Mouse (Mus musculus): Measurements from ENCODE around the gene Zfp827. TPM values are rescaled to one million over a fixed set of nuclear protein-coding genes. Genes with fewer than 3 reads are reported as not detected.

The Zfp827 gene
- polyA plus RNA-seq, 1 experiment from 2014 or later: 10.6 TPM

DNA sequence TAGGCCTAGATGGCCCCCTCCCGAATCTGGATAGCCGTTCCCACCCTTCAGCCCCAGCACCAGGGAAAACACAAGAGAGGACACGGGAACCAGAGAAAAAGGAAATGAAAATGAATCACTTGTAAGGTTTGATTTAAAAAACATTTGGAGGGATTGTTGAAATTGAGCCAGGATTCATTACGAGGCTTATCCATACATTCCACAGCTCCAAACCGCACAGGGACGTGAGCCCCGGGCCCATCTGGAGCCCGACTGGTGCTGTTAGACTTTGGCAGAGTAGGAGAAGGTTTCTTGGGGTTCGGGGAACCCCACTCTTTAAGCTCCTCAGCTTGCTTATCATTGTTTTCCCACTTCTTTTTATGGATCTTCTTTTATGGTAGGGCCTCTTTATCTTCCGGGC, 76.9 kb downstream of the Zfp827 start:
- Histone ChIP-seq H3K9me3 (ENCODE audit: control insufficient read depth, low read length) (no peaks in the 10 kb centered on the region), H3K36me3 (ENCODE audit: control insufficient read depth, insufficient read depth, low read length) (peaks cover 10% of the 10 kb centered on the region; the same call in 1 of the 2 replicates), H3K27ac (ENCODE audit: low read depth) (peak overlapping the region; percentile 64; the same call in 1 of the 2 replicates), H3K4me3 (ENCODE audit: low read depth, low read length) (no peak overlapping the region), H3K4me2 (ENCODE audit: low read length) (no peak overlapping the region), H3K9ac (ENCODE audit: low read length) (no peak overlapping the region), H3K4me1 (replicated peaks; ENCODE audit: control insufficient read depth, insufficient read depth, low read length) (peaks cover 29% of the 10 kb centered on the region), H3K27me3 (replicated peaks; ENCODE audit: control insufficient read depth, insufficient read depth, low read length) (no peaks in the 10 kb centered on the region)
- 45% methylated on average over 10 of the region's 10 CpGs for WGBS
- DNase-seq (ENCODE audit: low spot score): no peak
- ATAC-seq (replicated peaks; ENCODE audit: low FRiP score, low TSS enrichment, low read depth): no peak

DNA sequence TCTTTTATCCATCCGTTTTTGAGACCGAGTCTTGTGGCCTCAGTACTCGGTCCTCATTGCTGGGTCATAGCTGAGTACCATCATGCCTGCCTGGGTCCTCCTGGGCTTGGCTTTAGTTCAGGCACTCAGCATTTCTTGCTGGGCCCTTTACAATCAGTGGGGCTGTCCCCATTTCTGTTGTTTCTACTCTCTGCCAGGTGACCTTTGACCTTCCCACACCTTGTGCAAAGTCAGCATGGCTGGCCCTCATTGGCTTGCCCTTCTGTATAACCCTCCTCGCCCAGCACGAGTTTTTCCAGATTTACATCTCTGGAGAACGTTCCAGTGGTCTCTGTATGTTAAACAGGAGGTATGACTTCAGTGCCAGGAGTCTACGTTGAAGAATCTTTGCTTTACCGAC, 83.2 kb downstream of the Zfp827 start:
- ATAC-seq (replicated peaks; ENCODE audit: low FRiP score, low TSS enrichment, low read depth) (no peak), DNase-seq (ENCODE audit: low spot score) (no peak)
- H3K36me3 ChIP-seq (ENCODE audit: control insufficient read depth, insufficient read depth, low read length): peaks cover 13% of the 10 kb centered on the region; the same call in 1 of the 2 replicates
- no peak overlapping the region for H3K9ac ChIP-seq (ENCODE audit: low read length)
- no peak overlapping the region for H3K4me2 ChIP-seq (ENCODE audit: low read length)
- peaks cover 7% of the 10 kb centered on the region; the same call in 1 of the 2 replicates for H3K4me1 ChIP-seq (replicated peaks; ENCODE audit: control insufficient read depth, insufficient read depth, low read length)
- H3K27ac ChIP-seq (ENCODE audit: low read depth): no peak overlapping the region
- no peaks in the 10 kb centered on the region for H3K27me3 ChIP-seq (replicated peaks; ENCODE audit: control insufficient read depth, insufficient read depth, low read length)
- 77% methylated on average over 8 of the region's 8 CpGs for WGBS
- no peak overlapping the region for H3K4me3 ChIP-seq (ENCODE audit: low read depth, low read length)
- no peaks in the 10 kb centered on the region for H3K9me3 ChIP-seq (ENCODE audit: control insufficient read depth, low read length)

DNA sequence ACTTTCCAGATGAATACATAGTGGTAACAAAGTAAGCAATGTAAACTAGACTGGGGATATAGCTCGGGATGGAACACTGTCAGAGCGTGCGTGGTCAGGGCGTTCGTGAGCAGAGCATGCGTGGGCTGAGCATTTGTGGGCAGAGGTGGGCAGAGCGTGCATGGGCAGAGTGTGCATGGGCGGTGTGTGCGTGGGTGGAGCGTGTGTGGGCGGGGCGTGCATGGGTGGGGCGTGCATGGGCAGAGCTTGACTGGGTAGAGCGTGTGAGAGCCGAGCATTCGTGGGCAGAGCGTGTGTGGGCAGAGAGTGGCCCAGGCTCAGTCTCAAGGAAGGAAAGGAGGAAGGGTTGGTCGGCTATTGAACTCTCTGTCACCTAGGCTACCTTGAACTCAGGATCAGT, 84.2 kb downstream of the Zfp827 start:
- H3K4me1 ChIP-seq (replicated peaks; ENCODE audit: control insufficient read depth, insufficient read depth, low read length): peaks cover 7% of the 10 kb centered on the region; the same call in 1 of the 2 replicates
- H3K27me3 ChIP-seq (replicated peaks; ENCODE audit: control insufficient read depth, insufficient read depth, low read length): no peaks in the 10 kb centered on the region
- 96% methylated on average over 18 of the region's 18 CpGs for WGBS
- peaks cover 13% of the 10 kb centered on the region; the same call in 1 of the 2 replicates for H3K36me3 ChIP-seq (ENCODE audit: control insufficient read depth, insufficient read depth, low read length)
- no peak overlapping the region for H3K4me2 ChIP-seq (ENCODE audit: low read length)
- no peak overlapping the region for H3K9ac ChIP-seq (ENCODE audit: low read length)
- ATAC-seq (replicated peaks; ENCODE audit: low FRiP score, low TSS enrichment, low read depth) (no peak), DNase-seq (ENCODE audit: low spot score) (no peak)
- no peaks in the 10 kb centered on the region for H3K9me3 ChIP-seq (ENCODE audit: control insufficient read depth, low read length)
- H3K4me3 ChIP-seq (ENCODE audit: low read depth, low read length): no peak overlapping the region
- H3K27ac ChIP-seq (ENCODE audit: low read depth): no peak overlapping the region

DNA sequence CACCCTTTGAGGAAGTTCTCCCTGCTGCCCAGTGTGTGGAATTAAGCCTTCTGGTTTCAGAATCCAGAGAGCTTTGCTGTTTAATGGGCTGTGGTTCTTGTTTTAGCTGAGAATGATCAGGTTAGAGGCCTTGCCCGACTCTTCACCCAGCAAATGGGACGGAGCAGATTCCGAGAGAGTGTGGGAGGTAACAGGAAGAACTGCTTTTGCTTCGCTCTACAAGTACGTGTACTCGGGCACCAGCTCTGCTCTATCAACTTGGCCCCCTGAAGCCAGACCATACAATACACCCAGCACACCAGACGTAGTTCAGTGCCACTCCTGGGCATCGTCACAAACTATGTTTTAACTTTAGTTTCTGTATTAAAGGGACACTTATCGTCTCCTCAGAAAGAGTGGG, 85.3 kb downstream of the Zfp827 start:
- no peak overlapping the region for H3K4me3 ChIP-seq (ENCODE audit: low read depth, low read length)
- peaks cover 7% of the 10 kb centered on the region; the same call in 1 of the 2 replicates for H3K4me1 ChIP-seq (replicated peaks; ENCODE audit: control insufficient read depth, insufficient read depth, low read length)
- H3K9ac ChIP-seq (ENCODE audit: low read length): no peak overlapping the region
- DNase-seq (ENCODE audit: low spot score) (no peak), ATAC-seq (replicated peaks; ENCODE audit: low FRiP score, low TSS enrichment, low read depth) (no peak)
- H3K9me3 ChIP-seq (ENCODE audit: control insufficient read depth, low read length): no peaks in the 10 kb centered on the region
- H3K4me2 ChIP-seq (ENCODE audit: low read length): no peak overlapping the region
- no peaks in the 10 kb centered on the region for H3K27me3 ChIP-seq (replicated peaks; ENCODE audit: control insufficient read depth, insufficient read depth, low read length)
- 82% methylated on average over 9 of the region's 9 CpGs for WGBS
- H3K36me3 ChIP-seq (ENCODE audit: control insufficient read depth, insufficient read depth, low read length): peaks cover 21% of the 10 kb centered on the region; the same call in 1 of the 2 replicates
- no peak overlapping the region for H3K27ac ChIP-seq (ENCODE audit: low read depth)

DNA sequence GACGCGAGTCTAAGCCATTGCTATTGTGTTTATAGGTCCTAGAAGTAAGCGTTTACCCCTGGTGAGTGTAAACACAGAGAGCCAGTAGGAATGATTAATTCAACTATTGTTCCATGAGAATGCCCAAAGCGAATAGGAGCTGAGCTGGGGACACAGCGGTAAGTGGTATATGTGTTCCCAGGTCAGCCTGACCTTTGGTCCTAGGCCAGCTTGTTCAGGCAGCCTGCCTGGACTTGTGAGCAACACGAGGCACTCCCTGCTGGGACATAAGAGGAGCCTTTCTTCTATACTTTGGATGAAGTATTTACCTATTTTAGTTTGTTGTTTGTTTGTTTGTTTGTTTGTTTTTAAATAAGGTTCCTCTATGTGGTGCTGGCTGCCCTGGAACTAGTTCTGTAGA, 86.3 kb downstream of the Zfp827 start:
- H3K9me3 ChIP-seq (ENCODE audit: control insufficient read depth, low read length): no peaks in the 10 kb centered on the region
- H3K27ac ChIP-seq (ENCODE audit: low read depth): no peak overlapping the region
- H3K4me2 ChIP-seq (ENCODE audit: low read length): no peak overlapping the region
- WGBS: 81% methylated on average over 6 of the region's 6 CpGs
- H3K9ac ChIP-seq (ENCODE audit: low read length): no peak overlapping the region
- no peak for ATAC-seq (replicated peaks; ENCODE audit: low FRiP score, low TSS enrichment, low read depth)
- DNase-seq (ENCODE audit: low spot score): no peak
- H3K36me3 ChIP-seq (ENCODE audit: control insufficient read depth, insufficient read depth, low read length): peaks cover 26% of the 10 kb centered on the region; the same call in 1 of the 2 replicates
- H3K4me1 ChIP-seq (replicated peaks; ENCODE audit: control insufficient read depth, insufficient read depth, low read length): peaks cover 7% of the 10 kb centered on the region; the same call in 1 of the 2 replicates
- H3K4me3 ChIP-seq (ENCODE audit: low read depth, low read length): no peak overlapping the region
- no peaks in the 10 kb centered on the region for H3K27me3 ChIP-seq (replicated peaks; ENCODE audit: control insufficient read depth, insufficient read depth, low read length)

DNA sequence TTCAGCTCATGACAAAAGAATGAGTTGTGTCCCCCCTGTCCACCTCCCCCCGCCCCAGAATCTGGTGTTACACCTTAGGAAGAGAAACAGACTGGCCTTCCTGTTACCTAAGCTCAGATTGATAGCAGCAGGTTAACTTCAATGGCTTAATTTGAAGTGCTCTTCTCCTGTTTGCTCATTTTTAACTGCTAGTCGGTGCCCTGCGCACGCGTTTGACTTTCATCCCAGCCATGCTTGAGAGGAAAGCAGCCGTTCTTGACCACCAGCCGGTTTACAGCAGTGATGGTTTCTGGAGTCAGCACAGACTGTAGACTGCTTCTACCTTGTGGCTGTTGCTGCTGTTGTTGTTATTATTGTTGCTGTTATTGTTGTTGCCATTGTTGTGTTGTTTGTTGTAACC, 88.2 kb downstream of the Zfp827 start:
- Histone ChIP-seq H3K36me3 (ENCODE audit: control insufficient read depth, insufficient read depth, low read length) (peaks cover 39% of the 10 kb centered on the region), H3K27me3 (replicated peaks; ENCODE audit: control insufficient read depth, insufficient read depth, low read length) (no peaks in the 10 kb centered on the region), H3K4me1 (replicated peaks; ENCODE audit: control insufficient read depth, insufficient read depth, low read length) (peaks cover 7% of the 10 kb centered on the region; the same call in 1 of the 2 replicates), H3K27ac (ENCODE audit: low read depth) (no peak overlapping the region), H3K4me3 (ENCODE audit: low read depth, low read length) (no peak overlapping the region), H3K9ac (ENCODE audit: low read length) (no peak overlapping the region), H3K4me2 (ENCODE audit: low read length) (no peak overlapping the region), H3K9me3 (ENCODE audit: control insufficient read depth, low read length) (no peaks in the 10 kb centered on the region)
- 75% methylated on average over 7 of the region's 7 CpGs for WGBS
- DNase-seq (ENCODE audit: low spot score) (no peak), ATAC-seq (replicated peaks; ENCODE audit: low FRiP score, low TSS enrichment, low read depth) (no peak)

DNA sequence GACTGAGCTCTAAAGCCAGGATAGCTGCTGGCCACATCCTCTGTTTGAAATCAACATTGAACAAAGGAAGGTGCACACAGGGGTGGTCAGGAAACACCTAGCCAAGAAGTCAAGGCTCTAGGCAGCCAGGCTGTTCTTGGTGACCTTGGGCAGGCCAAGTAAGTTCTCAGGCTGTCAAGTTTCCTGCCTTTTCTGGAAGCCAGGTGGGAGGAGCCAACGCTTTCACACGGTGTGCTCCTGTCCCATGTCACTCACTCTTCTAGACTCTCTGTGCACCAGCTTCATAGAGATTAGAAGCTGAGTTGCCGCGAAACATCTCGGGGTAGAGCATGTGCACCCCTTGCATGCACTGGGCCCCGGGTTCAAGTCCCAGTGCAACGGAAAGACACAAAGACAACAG, 89.5 kb downstream of the Zfp827 start:
- DNase-seq (ENCODE audit: low spot score): no peak
- WGBS: 92% methylated on average over 7 of the region's 7 CpGs
- H3K36me3 ChIP-seq (ENCODE audit: control insufficient read depth, insufficient read depth, low read length): peaks cover 50% of the 10 kb centered on the region

DNA sequence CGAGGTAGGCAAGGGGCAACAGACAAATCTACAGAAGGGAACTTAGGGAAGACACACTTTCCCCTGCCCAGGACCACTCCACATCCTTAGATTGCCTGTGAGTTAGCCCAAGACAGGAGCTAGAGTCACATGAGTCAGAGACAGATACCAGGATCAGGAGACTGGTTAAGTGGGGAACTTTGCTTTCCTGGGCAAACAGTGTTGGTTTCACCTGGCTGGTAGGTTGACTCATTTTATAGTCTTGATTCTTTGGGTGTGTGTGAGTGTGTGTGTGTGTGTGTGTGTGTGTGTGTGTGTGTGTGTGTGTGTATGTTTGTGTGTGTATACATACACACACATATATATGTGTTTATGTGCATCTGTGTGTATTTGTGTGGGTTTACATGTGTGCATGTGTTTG, 93.4 kb downstream of the Zfp827 start:
- no peak for DNase-seq (ENCODE audit: low spot score)
- Histone ChIP-seq H3K27ac (ENCODE audit: low read depth) (no peak overlapping the region), H3K9me3 (ENCODE audit: control insufficient read depth, low read length) (no peaks in the 10 kb centered on the region), H3K4me1 (replicated peaks; ENCODE audit: control insufficient read depth, insufficient read depth, low read length) (no peaks in the 10 kb centered on the region), H3K4me2 (ENCODE audit: low read length) (no peak overlapping the region), H3K27me3 (replicated peaks; ENCODE audit: control insufficient read depth, insufficient read depth, low read length) (no peaks in the 10 kb centered on the region), H3K36me3 (ENCODE audit: control insufficient read depth, insufficient read depth, low read length) (peaks cover 73% of the 10 kb centered on the region), H3K9ac (ENCODE audit: low read length) (no peak overlapping the region), H3K4me3 (ENCODE audit: low read depth, low read length) (no peak overlapping the region)
- ATAC-seq (replicated peaks; ENCODE audit: low FRiP score, low TSS enrichment, low read depth): no peak
- WGBS: 92% methylated on average over 1 of the region's 1 CpGs

More for the DNA sequence above, 89.5 kb downstream of the Zfp827 start:
- Histone ChIP-seq H3K4me1 (replicated peaks; ENCODE audit: control insufficient read depth, insufficient read depth, low read length) (peaks cover 7% of the 10 kb centered on the region; the same call in 1 of the 2 replicates), H3K9me3 (ENCODE audit: control insufficient read depth, low read length) (no peaks in the 10 kb centered on the region), H3K27me3 (replicated peaks; ENCODE audit: control insufficient read depth, insufficient read depth, low read length) (no peaks in the 10 kb centered on the region), H3K27ac (ENCODE audit: low read depth) (no peak overlapping the region), H3K4me2 (ENCODE audit: low read length) (no peak overlapping the region), H3K4me3 (ENCODE audit: low read depth, low read length) (no peak overlapping the region), H3K9ac (ENCODE audit: low read length) (no peak overlapping the region)
- ATAC-seq (replicated peaks; ENCODE audit: low FRiP score, low TSS enrichment, low read depth): no peak

DNA sequence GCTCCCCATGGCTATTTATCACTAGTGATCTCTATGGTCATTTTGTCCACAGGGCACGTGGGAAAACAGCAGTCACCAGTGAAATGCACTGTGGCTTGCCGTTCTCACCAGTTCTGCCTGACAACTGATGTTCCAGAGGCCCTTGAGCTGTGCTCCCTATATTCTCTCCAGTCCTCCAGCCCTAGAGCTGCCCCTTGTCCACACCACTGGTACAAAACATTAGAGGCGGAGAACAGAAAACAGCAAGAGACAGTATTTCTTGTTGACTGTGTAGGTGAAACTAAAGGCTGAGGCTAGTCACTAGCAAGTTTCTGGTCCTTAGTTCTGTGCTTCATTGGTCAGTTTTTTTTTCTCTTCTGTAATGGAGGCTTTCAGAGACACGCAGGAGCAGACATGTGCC, 96.0 kb downstream of the Zfp827 start:
- H3K9me3 ChIP-seq (ENCODE audit: control insufficient read depth, low read length): no peaks in the 10 kb centered on the region
- H3K36me3 ChIP-seq (ENCODE audit: control insufficient read depth, insufficient read depth, low read length): peaks cover 69% of the 10 kb centered on the region
- no peaks in the 10 kb centered on the region for H3K4me1 ChIP-seq (replicated peaks; ENCODE audit: control insufficient read depth, insufficient read depth, low read length)
- DNase-seq (ENCODE audit: low spot score) (no peak), ATAC-seq (replicated peaks; ENCODE audit: low FRiP score, low TSS enrichment, low read depth) (no peak)
- H3K27ac ChIP-seq (ENCODE audit: low read depth): no peak overlapping the region
- WGBS: 90% methylated on average over 4 of the region's 4 CpGs
- no peak overlapping the region for H3K4me3 ChIP-seq (ENCODE audit: low read depth, low read length)
- no peaks in the 10 kb centered on the region for H3K27me3 ChIP-seq (replicated peaks; ENCODE audit: control insufficient read depth, insufficient read depth, low read length)
- no peak overlapping the region for H3K4me2 ChIP-seq (ENCODE audit: low read length)
- no peak overlapping the region for H3K9ac ChIP-seq (ENCODE audit: low read length)

Data from intestine, embryonic 14.5 days (tissue).